Mouse (Mus musculus): ENCODE measurements around the gene Pnmt. TPM values are rescaled to one million over a fixed set of nuclear protein-coding genes. Genes with fewer than 3 reads are reported as not detected.

The Pnmt gene
- polyA plus RNA-seq, 1 experiment from 2014 or later: 1.7 TPM

DNA sequence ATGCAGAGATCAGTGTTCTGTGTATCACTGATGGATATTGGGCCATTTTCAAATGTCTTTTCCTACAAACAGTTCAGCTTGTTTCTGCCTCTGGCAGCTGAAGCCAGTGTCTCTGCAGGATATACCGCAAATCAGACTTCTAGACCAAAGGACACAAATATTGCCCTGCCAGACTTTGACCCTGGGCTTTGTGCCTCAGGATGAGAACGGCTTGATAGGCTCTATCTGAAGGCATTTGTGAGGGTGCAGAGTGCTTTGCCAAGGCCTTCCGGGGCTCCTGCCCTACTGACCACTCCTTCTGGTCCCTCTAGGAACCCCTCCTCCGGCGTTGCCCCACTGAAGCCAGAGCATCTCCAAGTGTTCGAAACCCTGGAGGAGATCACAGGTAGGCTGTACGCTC lies 40.3 kb downstream of the Pnmt start:
- no peak overlapping the region for H3K9ac ChIP-seq
- WGBS: 90% methylated on average over 7 of the region's 7 CpGs
- no peaks in the 10 kb centered on the region for H3K9me3 ChIP-seq (replicated peaks)
- no peak overlapping the region for H3K4me2 ChIP-seq
- ATAC-seq (ENCODE audit: insufficient number of reproducible peaks, low FRiP score): no peak
- no peak overlapping the region for H3K27ac ChIP-seq (ENCODE audit: poor library complexity, severe bottlenecking)
- H3K27me3 ChIP-seq (replicated peaks): no peaks in the 10 kb centered on the region
- H3K4me3 ChIP-seq: no peak overlapping the region
- H3K36me3 ChIP-seq: peaks cover 100% of the 10 kb centered on the region
- H3K4me1 ChIP-seq (replicated peaks): no peaks in the 10 kb centered on the region

DNA sequence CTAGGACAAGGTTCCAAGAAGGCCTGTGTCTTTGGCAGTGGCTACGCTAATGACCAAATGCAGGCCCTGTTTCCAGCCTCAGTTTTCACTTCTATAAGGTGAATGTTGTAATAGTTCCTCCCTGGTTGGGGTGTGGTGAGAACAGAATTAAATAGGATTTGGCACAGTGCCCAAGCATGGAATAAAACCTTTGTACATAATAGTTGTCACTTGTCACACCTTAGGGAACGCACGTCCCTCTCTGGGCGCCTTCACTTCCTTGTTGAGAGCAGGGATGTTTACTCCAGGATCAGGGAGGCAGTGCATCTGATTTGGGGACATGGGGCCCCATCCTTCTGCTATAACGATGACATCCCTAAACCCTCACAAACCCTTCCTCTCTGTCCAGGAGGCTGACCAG lies 42.2 kb downstream of the Pnmt start:
- H3K4me2 ChIP-seq: no peak overlapping the region
- H3K9me3 ChIP-seq (replicated peaks): no peaks in the 10 kb centered on the region
- no peak overlapping the region for H3K9ac ChIP-seq
- H3K36me3 ChIP-seq: peaks cover 100% of the 10 kb centered on the region
- no peak overlapping the region for H3K27ac ChIP-seq (ENCODE audit: poor library complexity, severe bottlenecking)
- 90% methylated on average over 5 of the region's 5 CpGs for WGBS
- H3K4me3 ChIP-seq: no peak overlapping the region
- no peaks in the 10 kb centered on the region for H3K27me3 ChIP-seq (replicated peaks)
- ATAC-seq (ENCODE audit: insufficient number of reproducible peaks, low FRiP score): no peak
- H3K4me1 ChIP-seq (replicated peaks): no peaks in the 10 kb centered on the region

DNA sequence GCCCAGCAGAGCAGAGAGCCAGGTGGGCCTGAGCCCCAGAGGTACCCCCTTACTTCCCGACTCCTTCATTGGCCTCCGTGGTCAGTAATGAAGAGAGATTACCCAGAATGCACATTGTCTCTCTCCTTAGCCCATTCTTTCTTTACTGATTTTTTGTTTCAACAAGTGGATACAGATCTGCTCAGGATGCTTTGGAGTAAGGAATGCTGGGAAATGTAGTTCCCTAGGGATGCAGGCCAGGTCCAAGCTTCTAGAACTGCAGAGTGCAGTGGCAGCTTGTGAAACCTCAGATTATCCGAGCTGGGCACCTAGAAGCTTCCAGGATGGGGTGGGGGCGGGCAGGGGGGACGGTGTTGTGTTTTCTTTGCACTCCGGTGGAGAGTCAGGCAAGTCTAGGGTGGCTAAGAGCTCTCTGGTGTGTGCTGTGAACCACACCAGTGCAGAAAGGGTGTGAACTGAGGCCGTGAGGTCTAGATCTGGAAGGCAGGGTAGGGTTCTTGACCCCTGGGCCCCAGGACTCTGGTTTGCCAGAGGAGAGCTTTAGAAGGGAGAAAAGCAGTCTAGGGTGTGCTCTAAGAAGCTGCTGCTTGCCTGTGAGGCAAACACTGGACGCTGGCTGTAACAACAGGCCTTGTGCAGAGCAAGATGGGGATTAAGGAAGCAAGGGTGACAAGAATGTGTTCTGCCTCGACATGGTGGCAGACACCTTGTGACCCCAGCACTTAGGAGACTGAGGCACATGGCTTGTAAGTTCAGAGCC lies 45.7 kb downstream of the Pnmt start:
- Histone ChIP-seq H3K36me3 (peaks cover 100% of the 10 kb centered on the region), H3K4me1 (replicated peaks) (no peaks in the 10 kb centered on the region), H3K27me3 (replicated peaks) (no peaks in the 10 kb centered on the region), H3K9ac (no peak overlapping the region), H3K9me3 (replicated peaks) (no peaks in the 10 kb centered on the region), H3K27ac (ENCODE audit: poor library complexity, severe bottlenecking) (no peak overlapping the region), H3K4me3 (no peak overlapping the region), H3K4me2 (no peak overlapping the region)
- no peak for ATAC-seq (ENCODE audit: insufficient number of reproducible peaks, low FRiP score)
- WGBS: 79% methylated on average over 9 of the region's 9 CpGs

DNA sequence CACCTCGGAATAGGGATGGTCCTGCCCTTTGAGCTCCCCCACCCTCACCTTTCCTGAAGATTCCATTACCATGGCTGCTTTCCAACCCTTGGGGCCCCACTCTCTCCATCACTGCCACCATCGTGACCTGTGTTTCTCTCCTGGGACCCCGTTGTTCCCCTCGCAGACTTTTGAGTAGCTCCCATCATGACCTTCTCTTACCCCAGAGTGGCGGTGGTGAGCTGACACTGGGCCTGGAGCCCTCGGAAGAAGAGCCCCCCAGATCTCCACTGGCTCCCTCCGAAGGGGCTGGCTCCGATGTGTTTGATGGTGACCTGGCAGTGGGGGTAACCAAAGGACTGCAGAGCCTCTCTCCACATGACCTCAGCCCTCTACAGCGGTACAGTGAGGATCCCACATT lies 49.5 kb downstream of the Pnmt start:
- no peak for ATAC-seq (ENCODE audit: insufficient number of reproducible peaks, low FRiP score)
- Histone ChIP-seq H3K9ac (no peak overlapping the region), H3K9me3 (replicated peaks) (no peaks in the 10 kb centered on the region), H3K4me3 (no peak overlapping the region), H3K36me3 (peaks cover 68% of the 10 kb centered on the region), H3K27ac (ENCODE audit: poor library complexity, severe bottlenecking) (no peak overlapping the region), H3K27me3 (replicated peaks) (no peaks in the 10 kb centered on the region), H3K4me1 (replicated peaks) (peaks cover 11% of the 10 kb centered on the region), H3K4me2 (no peak overlapping the region)
- WGBS: 89% methylated on average over 9 of the region's 9 CpGs

DNA sequence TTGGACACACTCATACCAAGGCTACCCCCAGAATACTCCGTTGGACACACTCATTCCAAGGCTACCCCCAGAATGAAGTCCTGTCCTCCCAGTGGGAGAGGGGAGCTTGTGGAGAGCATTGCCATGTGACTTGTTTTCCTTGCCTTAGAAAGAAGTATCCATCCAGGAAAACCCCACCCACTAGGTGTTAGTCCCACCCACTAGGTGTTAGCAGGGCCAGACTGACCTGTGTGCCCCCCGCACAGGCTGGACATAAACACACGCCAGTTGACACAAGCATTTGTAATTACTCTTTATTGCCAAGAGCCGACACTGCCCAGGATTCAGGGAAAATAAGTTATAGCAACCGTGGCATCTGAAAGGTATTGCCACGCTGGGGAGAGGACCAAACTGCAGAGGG lies 51.2 kb downstream of the Pnmt start:
- no peak for ATAC-seq (ENCODE audit: insufficient number of reproducible peaks, low FRiP score)
- peaks cover 51% of the 10 kb centered on the region for H3K36me3 ChIP-seq
- peaks cover 11% of the 10 kb centered on the region for H3K4me1 ChIP-seq (replicated peaks)
- no peaks in the 10 kb centered on the region for H3K27me3 ChIP-seq (replicated peaks)
- WGBS: 83% methylated on average over 6 of the region's 6 CpGs
- no peaks in the 10 kb centered on the region for H3K9me3 ChIP-seq (replicated peaks)
- H3K27ac ChIP-seq (ENCODE audit: poor library complexity, severe bottlenecking): no peak overlapping the region
- H3K4me3 ChIP-seq: 0 out of 2 replicates have a peak overlapping the region, but pooled peaks have one; percentile 73
- H3K9ac ChIP-seq: peak overlapping the region; percentile 69; the same call in 1 of the 2 replicates
- peak overlapping the region; percentile 85; the same call in 1 of the 2 replicates for H3K4me2 ChIP-seq

Other genes with a start within 250 kb of the Pnmt start
- gene Fbxl20, start 236.0 kb upstream of the Pnmt start, polyA plus RNA-seq (2016; fragmentation: Nextera tagmentation; extraction: Ambion mirVana): 13.3 and 14.8 TPM in 2 replicates
- gene Med1, start 193.2 kb upstream of the Pnmt start, polyA plus RNA-seq (2016; fragmentation: Nextera tagmentation; extraction: Ambion mirVana): 46.3 TPM in 2 replicates
- 9.4 and 10.6 TPM in 2 replicates for gene Cdk12, start 183.4 kb upstream of the Pnmt start, polyA plus RNA-seq (2016; fragmentation: Nextera tagmentation; extraction: Ambion mirVana)
- not detected in 2 replicates for gene Neurod2, start 56.8 kb upstream of the Pnmt start, polyA plus RNA-seq (2016; fragmentation: Nextera tagmentation; extraction: Ambion mirVana)
- 30.4 and 32.2 TPM in 2 replicates for gene Ppp1r1b, start 38.0 kb upstream of the Pnmt start, polyA plus RNA-seq (2016; fragmentation: Nextera tagmentation; extraction: Ambion mirVana)
- 45.2 and 47.6 TPM in 2 replicates for gene Stard3, start 28.1 kb upstream of the Pnmt start, polyA plus RNA-seq (2016; fragmentation: Nextera tagmentation; extraction: Ambion mirVana)
- gene Tcap, start 2.6 kb upstream of the Pnmt start, polyA plus RNA-seq (2016; fragmentation: Nextera tagmentation; extraction: Ambion mirVana): 143 and 152 TPM in 2 replicates
- 20.0 and 20.6 TPM in 2 replicates for gene Pgap3, start 14.0 kb downstream of the Pnmt start, polyA plus RNA-seq (2016; fragmentation: Nextera tagmentation; extraction: Ambion mirVana)
- 66.7 and 67.1 TPM in 2 replicates for gene Erbb2, start 26.0 kb downstream of the Pnmt start, polyA plus RNA-seq (2016; fragmentation: Nextera tagmentation; extraction: Ambion mirVana)
- gene Mien1, start 52.5 kb downstream of the Pnmt start, polyA plus RNA-seq (2016; fragmentation: Nextera tagmentation; extraction: Ambion mirVana): 102 and 104 TPM in 2 replicates
- 1.2 and 2.1 TPM in 2 replicates for gene Grb7, start 59.9 kb downstream of the Pnmt start, polyA plus RNA-seq (2016; fragmentation: Nextera tagmentation; extraction: Ambion mirVana)
- gene Ikzf3, start 159.6 kb downstream of the Pnmt start, polyA plus RNA-seq (2016; fragmentation: Nextera tagmentation; extraction: Ambion mirVana): 0.06 and 0.26 TPM in 2 replicates
- gene Zpbp2, start 164.6 kb downstream of the Pnmt start, polyA plus RNA-seq (2016; fragmentation: Nextera tagmentation; extraction: Ambion mirVana): 0.28 and 0.52 TPM in 2 replicates
- gene Ormdl3, start 200.9 kb downstream of the Pnmt start, polyA plus RNA-seq (2016; fragmentation: Nextera tagmentation; extraction: Ambion mirVana): 66.9 and 71.0 TPM in 2 replicates
- not detected in 2 replicates for gene Lrrc3c, start 211.8 kb downstream of the Pnmt start, polyA plus RNA-seq (2016; fragmentation: Nextera tagmentation; extraction: Ambion mirVana)
- 0.18 and 0.47 TPM in 2 replicates for gene Gm12355, start 239.2 kb downstream of the Pnmt start, polyA plus RNA-seq (2016; fragmentation: Nextera tagmentation; extraction: Ambion mirVana)
- not detected in 2 replicates for gene Gsdma3, start 239.9 kb downstream of the Pnmt start, polyA plus RNA-seq (2016; fragmentation: Nextera tagmentation; extraction: Ambion mirVana)

Measured in heart, embryonic 12.5 days (tissue).